Mouse (Mus musculus) midbrain, postnatal 0 days (tissue): ENCODE data around the gene Klk1b1. TPM values are rescaled to one million over a fixed set of nuclear protein-coding genes. Genes with fewer than 3 reads are reported as not detected.

Source experiments
- ATAC-seq: fragments of 200-750 bp; cut with Nextera tagmentation; 2 replicates; pipeline ENCODE4 v1.8.0; 2017; ENCODE audit warnings: moderate number of reproducible peaks, mild to moderate bottlenecking, moderate TSS enrichment, moderate library complexity; ENCODE audit not compliant: low FRiP score
- DNase-seq: peaks from one replicate; pipeline ENCODE4 v3.0.0-alpha.2; 2015; ENCODE audit warnings: low spot score
- H3K27ac ChIP-seq: fragments of 300-500 bp; sonication (generic); 2 replicates; pipeline ENCODE4 v1.5.1; 2014; ENCODE audit warnings: low read depth, mild to moderate bottlenecking, low read length, mixed read lengths
- H3K27me3 ChIP-seq: fragments of 300-500 bp; sonication (generic); 2 replicates; pipeline ENCODE4 v1.6.1; 2014; ENCODE audit warnings: low read length, control low read depth, mixed read lengths; ENCODE audit not compliant: insufficient read depth
- H3K36me3 ChIP-seq: fragments of 300-500 bp; sonication (generic); 2 replicates; pipeline ENCODE4 v1.6.1; 2014; ENCODE audit warnings: low read length, control low read depth, mixed read lengths; ENCODE audit not compliant: insufficient read depth
- H3K4me1 ChIP-seq: fragments of 300-500 bp; sonication (generic); 2 replicates; pipeline ENCODE4 v1.6.1; 2014; ENCODE audit warnings: mild to moderate bottlenecking, control low read depth, antibody characterized with exemption, low read length, mixed read lengths; ENCODE audit not compliant: insufficient read depth
- H3K4me2 ChIP-seq: fragments of 300-500 bp; sonication (generic); 2 replicates; pipeline ENCODE4 v1.6.1; 2014; ENCODE audit warnings: low read depth, mild to moderate bottlenecking, low read length, mixed read lengths; ENCODE audit not compliant: poor library complexity, severe bottlenecking
- H3K4me3 ChIP-seq: fragments of 300-500 bp; sonication (generic); 2 replicates; pipeline ENCODE4 v1.5.1; 2014; ENCODE audit warnings: low read depth, mild to moderate bottlenecking, low read length, moderate library complexity
- H3K9ac ChIP-seq: fragments of 300-500 bp; sonication (generic); replicated peaks from 2 replicates; pipeline ENCODE4 v1.6.1; 2014; ENCODE audit warnings: mild to moderate bottlenecking, low read length, moderate library complexity, mixed read lengths; ENCODE audit not compliant: poor library complexity, severe bottlenecking
- H3K9me3 ChIP-seq: fragments of 300-500 bp; sonication (generic); 2 replicates; pipeline ENCODE4 v1.6.1; 2016; ENCODE audit warnings: low read length, control low read depth
- CTCF ChIP-seq: IDR thresholded peaks from 2 replicates; pipeline ENCODE4 v1.5.1; 2016; ENCODE audit warnings: antibody characterized with exemption, mild to moderate bottlenecking
- WGBS: fragments of 180-500 bp; shearing (Covaris S2); extraction: QIAGEN DNeasy Blood & Tissue Kit; methylation state at CpG from one replicate; pipeline ENCODE4 v1.1.7; 2014; 5-methylcytosine and 5-hydroxymethylcytosine counted together
- polyA plus RNA-seq: library from polyadenylated mRNA; unstranded; fragments of >200 nt; fragmentation: Nextera tagmentation; extraction: Ambion mirVana; gene quantifications from 2 replicates; pipeline ENCODE4 v1.2.1, GENCODE M21; 2015
- total RNA-seq: library from RNA; depleted of rRNA; stranded (reverse); fragments of >200 nt; gene quantifications from 2 replicates; pipeline ENCODE4 v1.2.3, GENCODE M21; 2014; rRNA removed

Gene Klk1b1
- not detected in 2 replicates for total RNA-seq
- polyA plus RNA-seq, result not detected in 2 replicates

- Histone ChIP-seq H3K4me2 (no peak within 1 kb of the TSS), H3K9ac (no peak within 1 kb of the TSS), H3K36me3 (no peaks in the 10 kb centered on the region), H3K4me1 (no peaks in the 10 kb centered on the region), H3K27ac (no peak within 1 kb of the TSS), H3K4me3 (no peak within 1 kb of the TSS), H3K27me3 (no peaks in the 10 kb centered on the region), H3K9me3 (no peaks in the 10 kb centered on the region)
- ATAC-seq (no peak), DNase-seq (no peak)
- no peak for TF ChIP-seq CTCF
- 65% methylated on average over 3 of the region's 3 CpGs for WGBS
Measured at GRCm38 (mm10) chr7:43966451-43966850, at the start of gene Klk1b1. TSS of gene Klk1b1 (plus strand) at chr7:43966751.

GRCm38 (mm10) chr7:43918426-43918825, 48.1 kb upstream of the Klk1b1 start:
- no peak for DNase-seq
- Histone ChIP-seq H3K27ac (no peak overlapping the region), H3K9ac (no peak overlapping the region), H3K9me3 (no peaks in the 10 kb centered on the region), H3K27me3 (no peaks in the 10 kb centered on the region), H3K36me3 (no peaks in the 10 kb centered on the region), H3K4me2 (no peak overlapping the region), H3K4me3 (no peak overlapping the region), H3K4me1 (no peaks in the 10 kb centered on the region)
- ATAC-seq, result no peak
- no peak for TF ChIP-seq CTCF
- WGBS, result 83% methylated on average over 13 of the region's 13 CpGs

DNA sequence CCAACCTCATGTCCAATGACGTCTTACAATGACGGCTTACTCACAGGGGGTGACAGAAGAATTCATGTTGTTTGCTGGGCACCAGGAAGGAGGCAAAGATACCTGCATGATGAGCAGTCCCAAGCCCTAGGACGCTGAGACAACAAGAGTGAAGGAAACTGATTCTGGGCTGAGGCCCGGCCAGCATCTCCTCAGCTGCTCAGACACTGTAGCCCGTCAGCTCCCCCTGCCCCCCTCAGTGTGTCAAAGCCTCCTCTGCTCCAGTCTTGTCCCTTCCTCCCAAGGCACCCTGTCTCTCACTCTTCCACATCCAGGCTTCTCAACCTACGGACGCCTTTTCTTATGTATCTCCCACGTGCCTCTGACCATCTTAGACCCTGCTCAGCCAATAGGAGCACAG, 47.7 kb upstream of the Klk1b1 start:
- no peak overlapping the region for H3K9ac ChIP-seq
- TF ChIP-seq CTCF, result no peak
- ATAC-seq (no peak), DNase-seq (no peak)
- WGBS, result 73% methylated on average over 8 of the region's 8 CpGs
- no peaks in the 10 kb centered on the region for H3K36me3 ChIP-seq
- no peak overlapping the region for H3K4me2 ChIP-seq
- no peaks in the 10 kb centered on the region for H3K27me3 ChIP-seq
- no peak overlapping the region for H3K27ac ChIP-seq
- no peaks in the 10 kb centered on the region for H3K4me1 ChIP-seq
- no peaks in the 10 kb centered on the region for H3K9me3 ChIP-seq
- H3K4me3 ChIP-seq, result no peak overlapping the region

DNA sequence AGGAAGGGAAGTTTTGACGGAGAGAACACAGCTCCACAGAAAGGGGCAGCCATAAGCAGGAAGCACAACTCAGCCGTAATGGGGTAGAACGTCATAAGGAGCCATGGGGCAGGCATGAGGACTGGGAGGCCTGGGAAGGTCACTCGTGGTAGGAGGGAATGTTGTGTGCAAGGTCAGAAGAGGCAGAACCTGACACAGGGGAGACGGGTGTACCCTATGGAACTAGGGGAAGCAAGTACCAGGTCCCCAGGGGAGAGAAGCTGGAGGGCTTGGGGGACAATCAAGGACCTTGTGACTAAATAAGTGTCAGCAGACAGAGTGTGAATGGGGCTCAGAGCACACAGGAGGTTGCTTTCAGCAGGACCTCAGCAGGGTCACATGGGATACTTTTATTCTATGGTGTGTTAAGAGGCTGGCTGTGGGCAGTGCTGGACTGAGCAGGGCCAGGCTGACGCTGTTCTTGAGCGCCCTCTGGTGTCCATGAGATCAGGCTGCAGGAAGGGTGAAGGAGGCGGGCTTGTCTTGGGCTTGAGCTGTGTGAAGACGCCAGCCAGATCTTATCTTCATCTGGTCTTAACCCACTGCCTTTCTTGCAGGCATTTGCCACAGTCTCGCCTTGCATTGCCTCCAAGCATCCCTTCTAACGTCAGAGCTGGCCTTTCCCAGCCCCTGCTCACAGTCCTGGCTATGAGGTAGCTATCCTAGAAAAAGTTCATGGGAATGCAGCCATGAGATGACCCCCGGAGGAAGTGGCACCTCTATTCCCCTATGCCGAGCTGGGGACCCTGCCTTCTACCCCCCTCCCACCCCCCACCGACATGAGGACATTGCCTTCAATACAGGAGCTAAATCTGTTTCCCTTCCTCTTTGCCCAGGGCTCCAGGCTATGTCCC, 46.7 kb upstream of the Klk1b1 start:
- Histone ChIP-seq H3K4me2 (no peak overlapping the region), H3K36me3 (no peaks in the 10 kb centered on the region), H3K27me3 (no peaks in the 10 kb centered on the region), H3K9me3 (no peaks in the 10 kb centered on the region), H3K27ac (no peak overlapping the region), H3K4me3 (no peak overlapping the region), H3K9ac (no peak overlapping the region), H3K4me1 (no peaks in the 10 kb centered on the region)
- DNase-seq (peak; percentile 67), ATAC-seq (peak; percentile 87)
- 35% methylated on average over 13 of the region's 14 CpGs for WGBS
- peak; percentile 87 for TF ChIP-seq CTCF

DNA sequence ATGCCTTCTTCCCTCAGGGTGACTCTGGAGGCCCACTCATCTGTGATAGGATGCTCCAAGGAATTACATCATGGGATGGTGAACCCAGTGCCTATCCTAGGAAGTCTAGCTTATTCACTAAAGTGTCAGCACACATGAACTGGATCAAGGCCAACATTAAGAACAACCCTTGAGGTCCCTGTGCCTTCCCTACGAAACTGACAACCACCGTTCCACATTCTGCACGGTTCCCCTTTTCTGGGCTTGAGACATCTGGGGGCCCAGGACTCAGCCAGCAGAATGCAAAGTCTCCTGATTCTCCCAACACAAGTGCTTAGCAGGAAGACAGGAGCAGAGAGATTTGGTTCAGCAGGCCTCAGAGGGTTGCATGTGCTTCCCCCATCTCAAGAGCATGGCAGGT, 46.0 kb upstream of the Klk1b1 start:
- Histone ChIP-seq H3K36me3 (no peaks in the 10 kb centered on the region), H3K4me3 (no peak overlapping the region), H3K9me3 (no peaks in the 10 kb centered on the region), H3K27ac (no peak overlapping the region), H3K27me3 (no peaks in the 10 kb centered on the region), H3K9ac (no peak overlapping the region), H3K4me1 (no peaks in the 10 kb centered on the region), H3K4me2 (no peak overlapping the region)
- TF ChIP-seq CTCF, result no peak
- no peak for DNase-seq
- WGBS, result 96% methylated on average over 3 of the region's 3 CpGs
- no peak for ATAC-seq

- TF ChIP-seq CTCF, result no peak
- no peaks in the 10 kb centered on the region for H3K4me1 ChIP-seq
- no peak for DNase-seq
- H3K4me2 ChIP-seq, result no peak overlapping the region
- no peak overlapping the region for H3K27ac ChIP-seq
- no peaks in the 10 kb centered on the region for H3K27me3 ChIP-seq
- H3K4me3 ChIP-seq, result no peak overlapping the region
- no peaks in the 10 kb centered on the region for H3K36me3 ChIP-seq
- H3K9ac ChIP-seq, result no peak overlapping the region
- no peaks in the 10 kb centered on the region for H3K9me3 ChIP-seq
- 87% methylated on average over 6 of the region's 6 CpGs for WGBS
- ATAC-seq, result no peak
Measured at GRCm38 (mm10) chr7:43921087-43921486, 45.5 kb upstream of the Klk1b1 start.
